In genomic region chr6:45244680-45245079, GRCm38 (mm10) we compare ENCODE assay signal across 29 mouse cellular contexts.
"Had no signal": no experiment of that assay in that cellular context is flagged by ENCODE, and none has a peak within 500 bp of the region (broad histone marks: within the 10 kb centered on the region; RNA-seq: fewer than 3 reads in every experiment).

No protein-coding gene starts in this region.

- H3K9ac ChIP-seq: limb, embryonic 12.5 days; limb, embryonic 13.5 days; limb, embryonic 15.5 days; liver, embryonic 12.5 days; liver, embryonic 13.5 days; liver, embryonic 14.5 days; liver, embryonic 15.5 days; liver, postnatal 0 days; lung, embryonic 14.5 days; lung, embryonic 15.5 days; midbrain, embryonic 13.5 days; neural tube, embryonic 12.5 days had no signal

- H3K9me3 ChIP-seq: limb, embryonic 10.5 days; limb, embryonic 12.5 days; limb, embryonic 13.5 days; limb, embryonic 15.5 days; liver, embryonic 12.5 days; liver, embryonic 13.5 days; liver, embryonic 15.5 days; lung, embryonic 15.5 days; megakaryocyte, embryonic 14.5 days; midbrain, embryonic 10.5 days; midbrain, embryonic 13.5 days; neural tube, embryonic 12.5 days had no signal

- H3K36me3 ChIP-seq: limb, embryonic 10.5 days; limb, embryonic 12.5 days; limb, embryonic 13.5 days; limb, embryonic 15.5 days; liver, embryonic 12.5 days; liver, embryonic 13.5 days; liver, embryonic 15.5 days; lung, embryonic 15.5 days; midbrain, embryonic 10.5 days; midbrain, embryonic 13.5 days; neural tube, embryonic 12.5 days had no signal

- ATAC-seq: liver, embryonic 12.5 days; liver, postnatal 0 days; lung, postnatal 0 days; midbrain, embryonic 13.5 days; midbrain, embryonic 16.5 days had no signal

- H3K27me3 ChIP-seq: limb, embryonic 12.5 days; limb, embryonic 13.5 days; limb, embryonic 15.5 days; liver, embryonic 12.5 days; liver, embryonic 13.5 days; liver, embryonic 15.5 days; lung, embryonic 15.5 days; megakaryocyte, embryonic 14.5 days; midbrain, embryonic 13.5 days; neural tube, embryonic 12.5 days had no signal

- H3K4me3 ChIP-seq: left cerebral cortex, adult 2 months; limb, embryonic 10.5 days; limb, embryonic 12.5 days; limb, embryonic 13.5 days; limb, embryonic 15.5 days; liver, embryonic 12.5 days; liver, embryonic 13.5 days; liver, embryonic 15.5 days; lung, embryonic 15.5 days; megakaryocyte, embryonic 14.5 days; midbrain, embryonic 10.5 days; midbrain, embryonic 13.5 days; myocyte; neural tube, embryonic 12.5 days had no signal

- H3K4me2 ChIP-seq: limb, embryonic 12.5 days; limb, embryonic 13.5 days; limb, embryonic 15.5 days; liver, embryonic 11.5 days; liver, embryonic 12.5 days; liver, embryonic 13.5 days; liver, embryonic 15.5 days; lung, embryonic 14.5 days; lung, embryonic 15.5 days; midbrain, embryonic 13.5 days; neural tube, embryonic 12.5 days had no signal

- H3K4me1 ChIP-seq: limb, embryonic 10.5 days; limb, embryonic 12.5 days; limb, embryonic 13.5 days; limb, embryonic 15.5 days; liver, embryonic 12.5 days; liver, embryonic 13.5 days; liver, embryonic 15.5 days; lung, embryonic 15.5 days; midbrain, embryonic 10.5 days; midbrain, embryonic 13.5 days; neural tube, embryonic 12.5 days had no signal

- DNase-seq: left cerebral cortex, postnatal 4 days; liver; liver, embryonic 13.5 days; liver, postnatal 0 days; lung, adult 18-20 months; lung, adult 2 months; lung, embryonic 14.5 days; lung, postnatal 10 days; lung, postnatal 14 days; lung, postnatal 36 days; lung, postnatal 4 days had no signal

- H3K27ac ChIP-seq: left cerebral cortex, adult 2 months; limb, embryonic 10.5 days; limb, embryonic 12.5 days; limb, embryonic 13.5 days; limb, embryonic 15.5 days; liver, embryonic 12.5 days; liver, embryonic 13.5 days; liver, embryonic 14.5 days; liver, embryonic 15.5 days; lung, embryonic 15.5 days; macrophage; midbrain, embryonic 10.5 days; midbrain, embryonic 13.5 days; neural tube, embryonic 12.5 days had no signal
